Mouse (Mus musculus): Measurements from ENCODE around the gene Cplx1.
"Not testable (repeated sequence)": the region's sequence is repeated elsewhere in the genome, so short reads cannot be mapped to it uniquely, and the experiment has no call there.

The Cplx1 gene

DNA sequence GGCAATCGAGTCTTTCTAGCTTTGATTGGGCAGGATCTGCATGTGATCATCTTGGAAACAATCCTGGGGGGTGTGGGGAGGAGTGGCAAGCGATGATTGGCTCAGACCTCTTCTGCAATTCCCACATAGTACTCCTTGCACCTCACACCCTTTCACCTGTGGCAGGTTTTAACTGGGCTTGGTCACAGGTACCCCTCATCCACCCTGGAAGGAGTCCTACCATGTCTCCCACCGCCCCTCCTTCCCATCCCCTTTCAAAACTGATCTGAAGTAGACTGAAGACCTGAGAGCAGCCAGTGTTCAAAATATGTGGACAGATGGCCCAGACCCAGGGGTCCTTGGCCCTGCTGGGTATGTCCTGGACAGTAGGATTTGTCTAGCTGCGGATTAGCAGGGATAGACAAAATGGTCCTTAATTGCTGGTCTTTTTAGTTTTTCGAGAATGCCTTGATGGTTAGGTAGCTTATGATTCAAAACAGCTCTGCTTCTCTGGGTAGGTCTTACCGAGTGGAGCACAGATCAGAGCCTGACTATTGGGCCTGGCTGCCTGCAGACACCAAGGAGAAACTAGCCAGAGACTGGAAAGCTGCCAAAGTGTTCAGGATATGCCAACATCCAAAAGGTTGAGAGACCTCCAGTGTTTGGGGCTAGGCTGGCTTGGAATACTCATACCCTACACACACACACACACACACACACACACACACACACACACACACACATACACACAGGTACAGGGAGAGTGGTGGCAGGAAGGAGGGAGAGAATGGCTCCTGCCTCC lies 34.1 kb downstream of the Cplx1 start:
- peak; percentile 77 to 79 for DNase-seq

DNA sequence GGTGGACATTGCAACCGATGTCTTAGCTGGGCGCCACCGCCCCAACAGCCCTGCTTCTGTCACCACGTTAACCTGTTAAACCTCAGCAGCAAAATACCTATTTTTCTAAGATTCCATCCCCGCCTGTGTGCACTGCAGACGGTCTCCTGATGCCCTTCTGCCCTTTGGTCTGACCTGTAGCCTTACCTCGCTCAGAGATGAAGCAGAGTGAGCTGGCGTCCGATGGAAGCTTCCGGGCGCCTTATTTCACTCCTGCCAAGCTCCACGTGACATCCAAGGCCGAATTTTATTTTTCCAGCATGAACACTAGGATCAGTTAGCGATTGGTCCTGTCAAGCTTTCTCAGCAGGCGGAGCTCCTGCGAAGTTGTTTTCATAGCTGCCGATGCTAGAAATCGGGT lies 47.5 kb downstream of the Cplx1 start:
- DNase-seq = no peak

DNA sequence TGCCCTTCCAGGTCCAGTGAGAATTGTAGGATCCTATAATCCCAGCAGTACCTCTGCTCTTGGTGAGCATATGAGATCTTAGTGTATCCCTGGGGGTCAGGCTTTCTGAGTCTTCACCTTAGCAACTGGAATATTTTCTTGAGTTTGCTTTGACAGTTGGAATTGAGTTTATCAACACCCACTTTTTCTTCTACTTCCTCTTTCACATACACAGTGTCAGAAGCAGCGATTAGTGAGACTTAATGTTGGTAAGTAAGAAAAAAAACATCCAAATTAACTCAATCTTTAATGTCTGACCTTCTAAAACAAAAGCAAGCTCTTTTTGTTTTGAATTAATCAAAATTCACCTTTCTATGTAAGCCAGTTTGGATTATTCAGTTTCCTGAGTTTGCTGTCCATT lies 48.3 kb downstream of the Cplx1 start:
- no peak for DNase-seq

DNA sequence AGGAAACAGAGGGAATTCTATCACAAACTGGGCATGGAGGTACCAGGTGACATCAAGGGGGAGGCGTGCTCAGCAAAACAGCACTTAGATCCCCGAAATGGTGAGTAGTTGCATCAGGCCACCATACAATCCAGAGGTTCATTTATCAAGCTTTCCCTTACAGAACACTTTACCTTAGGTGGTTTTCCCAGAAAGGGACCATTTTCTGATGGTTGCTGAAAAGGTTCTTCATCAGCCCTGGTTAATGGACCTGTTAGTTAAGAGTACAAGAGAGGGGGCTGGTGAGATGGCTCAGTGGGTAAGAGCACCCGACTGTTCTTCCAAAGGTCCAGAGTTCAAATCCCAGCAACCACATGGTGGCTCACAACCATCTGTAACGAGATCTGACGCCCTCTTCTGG lies 63.7 kb downstream of the Cplx1 start:
- not testable (repeated sequence) for DNase-seq

DNA sequence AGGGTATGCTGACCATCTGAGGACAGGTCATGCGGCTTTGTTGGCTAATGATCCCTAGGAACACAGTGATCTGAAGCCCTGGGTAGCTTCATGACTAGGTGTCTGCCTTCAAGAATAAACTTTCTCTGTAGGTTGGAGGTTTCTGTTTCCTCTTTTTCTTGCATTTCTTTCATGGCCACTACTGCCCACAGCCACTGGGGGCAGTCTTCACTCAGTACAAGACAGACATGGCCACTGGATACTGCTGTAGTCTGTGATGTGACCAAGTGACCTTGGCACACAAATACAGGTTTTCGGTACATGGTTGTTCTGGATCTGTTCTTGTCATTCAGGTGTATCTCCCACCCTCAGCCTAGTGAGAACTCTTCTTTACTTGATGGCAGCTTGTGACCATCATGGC lies 64.6 kb downstream of the Cplx1 start:
- peak; percentile 51 to 61 for DNase-seq

DNA sequence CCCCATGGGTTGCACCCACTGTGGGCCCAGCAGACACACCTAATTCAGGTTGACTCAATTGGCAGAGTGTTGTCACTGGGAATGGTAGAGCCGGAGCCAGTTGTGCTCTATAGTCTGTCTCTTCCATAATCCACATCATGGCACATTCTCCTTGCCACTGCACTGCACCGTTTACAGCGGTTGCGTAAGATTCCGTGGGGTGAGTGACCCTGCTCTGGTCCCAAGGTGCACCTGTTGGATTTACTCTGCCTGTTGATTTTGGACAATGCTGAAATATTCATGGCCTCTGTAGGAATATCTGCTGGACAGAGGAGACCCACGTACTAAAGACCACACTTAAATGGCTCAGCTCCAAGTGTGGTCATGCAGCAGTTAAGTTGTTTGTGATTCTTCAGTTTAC lies 66.8 kb downstream of the Cplx1 start:
- DNase-seq = no peak

DNA sequence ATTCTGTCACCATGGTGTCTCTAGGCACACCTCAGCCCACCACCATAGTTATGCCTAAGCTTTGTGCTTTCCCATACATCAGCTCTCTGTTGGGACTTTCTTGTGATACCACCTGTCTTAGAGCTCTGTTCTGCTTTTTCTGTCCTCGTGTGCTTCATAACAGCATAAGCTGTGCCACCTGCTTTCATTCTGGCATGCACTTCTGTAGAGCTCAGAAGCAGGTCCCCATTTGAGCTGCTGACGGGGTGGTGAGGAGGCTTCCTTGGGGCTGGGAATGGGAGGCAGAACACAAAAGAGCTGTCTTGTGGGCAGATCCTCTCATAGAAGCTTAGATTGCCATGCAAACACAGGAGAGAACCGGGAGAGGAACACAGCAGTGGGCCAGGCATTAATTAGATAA lies 73.8 kb downstream of the Cplx1 start:
- no peak for DNase-seq

DNA sequence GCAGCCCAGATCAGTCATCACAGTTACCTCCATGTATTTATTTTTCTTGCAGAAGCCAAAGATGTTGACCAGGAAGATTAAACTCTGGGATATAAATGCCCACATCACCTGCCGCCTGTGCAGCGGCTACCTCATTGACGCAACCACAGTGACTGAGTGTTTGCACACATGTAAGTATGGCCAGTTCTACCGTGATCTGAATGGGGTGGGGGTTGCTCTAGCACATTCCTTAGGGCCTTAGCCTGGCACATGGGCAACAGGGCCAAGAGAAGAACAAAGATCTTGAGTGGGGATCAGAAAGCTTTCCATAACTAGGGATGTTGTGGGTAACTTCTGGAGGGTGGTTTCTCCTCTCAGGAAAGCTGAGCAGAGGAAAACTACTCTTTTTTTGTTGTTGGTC lies 76.1 kb downstream of the Cplx1 start:
- no peak for DNase-seq

DNA sequence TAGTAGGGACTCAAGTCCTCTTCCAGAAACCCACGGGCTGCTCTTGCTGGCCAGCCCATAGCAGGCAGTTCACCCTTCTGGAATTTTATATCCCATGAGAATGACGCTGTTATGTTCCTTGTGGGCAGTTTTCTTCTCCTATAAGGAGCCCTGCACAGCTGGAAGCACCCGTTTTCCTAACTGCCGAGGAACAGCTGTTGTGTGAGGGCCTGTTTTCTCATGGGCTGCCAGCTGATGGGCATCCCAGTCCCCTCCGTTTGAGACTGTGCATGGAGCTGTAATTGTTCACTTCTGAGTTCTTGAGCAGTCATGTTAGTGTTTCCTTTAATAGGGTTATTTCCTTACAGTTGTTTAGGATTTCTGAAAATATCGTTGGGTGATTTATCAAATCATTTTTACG lies 80.2 kb downstream of the Cplx1 start:
- no peak for DNase-seq
